Mouse (Mus musculus) testis, adult 2 months (tissue): Measurements from ENCODE around the gene Wdr53. TPM values are rescaled to one million over a fixed set of nuclear protein-coding genes. Genes with fewer than 3 reads are reported as not detected.
"Not testable (repeated sequence)": the region's sequence is repeated elsewhere in the genome, so short reads cannot be mapped to it uniquely, and the experiment has no call there.

ENCODE experiments used
- H3K27ac ChIP-seq: fragments of 200-500 bp; 2 replicates; pipeline ENCODE4 v1.5.1; 2012; ENCODE audit warnings: low read depth, low read length; ENCODE audit not compliant: control insufficient read depth, insufficient read depth
- H3K27me3 ChIP-seq: fragments of 200-500 bp; 2 replicates; pipeline ENCODE4 v1.6.1; 2012; ENCODE audit warnings: mild to moderate bottlenecking, low read length, moderate library complexity; ENCODE audit not compliant: control insufficient read depth, insufficient read depth
- H3K36me3 ChIP-seq: fragments of 200-500 bp; 2 replicates; pipeline ENCODE4 v1.6.1; 2012; ENCODE audit warnings: mild to moderate bottlenecking, low read length; ENCODE audit not compliant: control insufficient read depth, insufficient read depth
- H3K4me1 ChIP-seq: fragments of 200-500 bp; 2 replicates; pipeline ENCODE4 v1.6.1; 2012; ENCODE audit warnings: low read length; ENCODE audit not compliant: control insufficient read depth, insufficient read depth
- H3K4me3 ChIP-seq: fragments of 200-500 bp; 2 replicates; pipeline ENCODE4 v1.5.1; 2012; ENCODE audit warnings: low read depth, mild to moderate bottlenecking, low read length, moderate library complexity, mixed read lengths; ENCODE audit not compliant: control insufficient read depth
- CTCF ChIP-seq: fragments of 200-500 bp; IDR thresholded peaks from 2 replicates; pipeline ENCODE4 v1.5.1; 2012; ENCODE audit warnings: low read depth, mild to moderate bottlenecking, inconsistent platforms, low read length, moderate library complexity; ENCODE audit not compliant: control insufficient read depth, insufficient read depth, insufficient replicate concordance
- POLR2A ChIP-seq: fragments of 200-500 bp; IDR thresholded peaks from 2 replicates; pipeline ENCODE4 v1.6.1; 2012; ENCODE audit warnings: low read depth, mild to moderate bottlenecking, inconsistent platforms, low read length, moderate library complexity; ENCODE audit not compliant: control insufficient read depth
- polyA plus RNA-seq: library from polyadenylated mRNA; depleted of rRNA; stranded (reverse); fragments of >200 nt; gene quantifications from 2 replicates; pipeline ENCODE4 v1.2.3, GENCODE M21; 2012; rRNA removed

Gene Wdr53
- polyA plus RNA-seq, 1 experiment = 39.4 TPM

GRCm38 (mm10) chr16:32282608-32283007, 35.6 kb downstream of the Wdr53 start:
- Histone ChIP-seq H3K27ac (no peak overlapping the region), H3K4me1 (no peaks in the 10 kb centered on the region), H3K4me3 (no peak overlapping the region), H3K36me3 (peaks cover 5% of the 10 kb centered on the region), H3K27me3 (no peaks in the 10 kb centered on the region)
- TF ChIP-seq POLR2A (no peak), CTCF (no peak)

GRCm38 (mm10) chr16:32291821-32292220, 44.8 kb downstream of the Wdr53 start:
- Histone ChIP-seq H3K27me3 (no peaks in the 10 kb centered on the region), H3K27ac (no peak overlapping the region), H3K4me3 (no peak overlapping the region), H3K4me1 (no peaks in the 10 kb centered on the region), H3K36me3 (peaks cover 1% of the 10 kb centered on the region; the same call in 1 of the 2 replicates)
- TF ChIP-seq POLR2A (no peak), CTCF (no peak)

DNA sequence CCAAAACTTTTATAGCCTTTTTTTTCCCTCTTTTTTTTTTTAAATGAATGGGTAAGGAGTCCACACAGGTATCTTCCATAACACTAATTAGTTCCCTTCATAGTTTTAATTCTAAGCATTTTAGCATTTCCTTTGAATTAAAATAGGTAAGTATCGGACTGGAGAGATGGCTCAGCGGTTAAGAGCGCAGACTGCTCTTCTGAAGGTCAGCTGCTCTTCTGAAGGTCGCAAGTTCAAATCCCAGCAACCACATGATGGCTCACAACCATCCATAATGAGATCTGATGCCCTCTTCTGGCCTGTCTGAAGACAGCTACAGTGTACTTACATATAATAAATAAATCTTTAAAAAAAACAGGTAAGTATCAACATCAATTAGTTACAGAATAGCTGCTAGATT, 52.6 kb downstream of the Wdr53 start:
- H3K4me3 ChIP-seq, H3K27me3 ChIP-seq, H3K36me3 ChIP-seq, H3K27ac ChIP-seq, H3K4me1 ChIP-seq: not testable (repeated sequence)

- TF ChIP-seq CTCF (no peak), POLR2A (no peak)
- no peak overlapping the region for H3K4me3 ChIP-seq
- no peak overlapping the region for H3K27ac ChIP-seq
- no peaks in the 10 kb centered on the region for H3K4me1 ChIP-seq
- H3K36me3 ChIP-seq = no peaks in the 10 kb centered on the region
- H3K27me3 ChIP-seq = no peaks in the 10 kb centered on the region
Observed at GRCm38 (mm10) chr16:32303046-32303445, 56.0 kb downstream of the Wdr53 start.

DNA sequence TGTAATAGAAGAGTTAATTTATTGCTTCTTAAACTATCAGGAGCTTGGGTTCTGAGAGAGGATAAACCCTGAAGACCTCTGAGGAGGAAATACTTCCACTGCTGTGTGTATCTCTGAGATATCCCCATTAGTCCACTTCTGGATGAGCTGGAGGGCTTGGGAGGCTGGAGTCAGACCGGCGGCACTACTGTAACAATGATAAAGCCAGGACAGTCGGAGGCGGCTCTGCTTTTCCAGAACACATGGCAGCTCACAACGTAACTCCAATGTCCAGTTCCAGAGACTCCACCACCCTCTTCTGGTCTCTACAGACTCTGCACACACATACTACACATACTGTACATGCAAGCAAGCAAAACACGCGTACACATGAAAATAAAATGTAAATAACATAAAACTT, 56.9 kb downstream of the Wdr53 start:
- Histone ChIP-seq H3K36me3 (no peaks in the 10 kb centered on the region), H3K27me3 (no peaks in the 10 kb centered on the region), H3K27ac (no peak overlapping the region), H3K4me3 (no peak overlapping the region), H3K4me1 (no peaks in the 10 kb centered on the region)
- TF ChIP-seq POLR2A (no peak), CTCF (no peak)

Other genes with a start within 250 kb of the Wdr53 start
- gene Senp5, start 243.9 kb upstream of the Wdr53 start, polyA plus RNA-seq = 3.2 and 4.3 TPM in 2 replicates
- 6.9 and 7.3 TPM in 2 replicates for gene Pak2, start 167.9 kb upstream of the Wdr53 start, polyA plus RNA-seq
- 7.6 and 8.5 TPM in 2 replicates for gene Pigx, start 147.5 kb upstream of the Wdr53 start, polyA plus RNA-seq
- 33.5 and 33.9 TPM in 2 replicates for gene Cep19, start 147.4 kb upstream of the Wdr53 start, polyA plus RNA-seq
- 4.1 and 4.5 TPM in 2 replicates for gene Nrros, start 81.6 kb upstream of the Wdr53 start, polyA plus RNA-seq
- gene Bex6, start 67.4 kb upstream of the Wdr53 start, polyA plus RNA-seq = 1.6 and 1.9 TPM in 2 replicates
- gene Fbxo45, start 69 bp upstream of the Wdr53 start, polyA plus RNA-seq = 3.7 and 4.8 TPM in 2 replicates
- gene Smco1, start 24.2 kb downstream of the Wdr53 start, polyA plus RNA-seq = 0.14 and 0.21 TPM in 2 replicates
- gene Rnf168, start 30.2 kb downstream of the Wdr53 start, polyA plus RNA-seq = 16.9 and 17.9 TPM in 2 replicates
- 13.4 and 16.6 TPM in 2 replicates for gene Ubxn7, start 85.0 kb downstream of the Wdr53 start, polyA plus RNA-seq
- 4.0 and 4.4 TPM in 2 replicates for gene Tm4sf19, start 153.3 kb downstream of the Wdr53 start, polyA plus RNA-seq
- 169 and 187 TPM in 2 replicates for gene Tctex1d2, start 172.5 kb downstream of the Wdr53 start, polyA plus RNA-seq
- 83.0 and 83.7 TPM in 2 replicates for gene Pcyt1a, start 183.7 kb downstream of the Wdr53 start, polyA plus RNA-seq
- gene Slc51a, start 240.7 kb downstream of the Wdr53 start, polyA plus RNA-seq = 0.49 and 0.87 TPM in 2 replicates
- gene Zdhhc19, start 249.0 kb downstream of the Wdr53 start, polyA plus RNA-seq = 218 and 242 TPM in 2 replicates